Mouse (Mus musculus) liver, embryonic 16.5 days (tissue): ENCODE results near the gene Pcyt1a. TPM values are rescaled to one million over a fixed set of nuclear protein-coding genes. Genes with fewer than 3 reads are reported as not detected.

ENCODE experiments used
- ATAC-seq: fragments of 200-750 bp; cut with Nextera tagmentation; 2 replicates; pipeline ENCODE4 v1.8.0; 2017; ENCODE audit warnings: low read depth, mild to moderate bottlenecking, moderate number of reproducible peaks, moderate library complexity
- H3K27ac ChIP-seq: fragments of 300-500 bp; sonication (generic); 2 replicates; pipeline ENCODE4 v1.5.1; 2014; ENCODE audit warnings: mild to moderate bottlenecking, low read length
- H3K27me3 ChIP-seq: fragments of 300-500 bp; sonication (generic); 2 replicates; pipeline ENCODE4 v1.6.1; 2014; ENCODE audit warnings: low read depth, low read length, mixed read lengths; ENCODE audit not compliant: control insufficient read depth, insufficient read depth
- H3K36me3 ChIP-seq: fragments of 300-500 bp; sonication (generic); 2 replicates; pipeline ENCODE4 v1.6.1; 2014; ENCODE audit warnings: mild to moderate bottlenecking; ENCODE audit not compliant: control insufficient read depth, insufficient read depth
- H3K4me1 ChIP-seq: fragments of 300-500 bp; sonication (generic); 2 replicates; pipeline ENCODE4 v1.6.1; 2014; ENCODE audit warnings: low read depth, low read length, mixed read lengths; ENCODE audit not compliant: control insufficient read depth
- H3K4me2 ChIP-seq: fragments of 300-500 bp; sonication (generic); 2 replicates; pipeline ENCODE4 v1.6.1; 2014; ENCODE audit warnings: low read depth, low read length, mixed read lengths
- H3K4me3 ChIP-seq: fragments of 300-500 bp; sonication (generic); 2 replicates; pipeline ENCODE4 v1.5.1; 2014; ENCODE audit warnings: low read depth, mild to moderate bottlenecking, low read length
- H3K9ac ChIP-seq: fragments of 300-500 bp; sonication (generic); 2 replicates; pipeline ENCODE4 v1.6.1; 2014; ENCODE audit warnings: low read depth, low read length
- H3K9me3 ChIP-seq: fragments of 300-500 bp; sonication (generic); replicated peaks from 2 replicates; pipeline ENCODE4 v1.6.1; 2016; ENCODE audit warnings: low read length; ENCODE audit not compliant: control insufficient read depth
- WGBS: fragments of 180-500 bp; shearing (Covaris S2); extraction: QIAGEN DNeasy Blood & Tissue Kit; methylation state at CpG from one replicate; pipeline ENCODE4 v1.1.7; 2014; ENCODE audit not compliant: insufficient replicate concordance; 5-methylcytosine and 5-hydroxymethylcytosine counted together
- polyA plus RNA-seq: library from polyadenylated mRNA; unstranded; fragments of >200 nt; fragmentation: Nextera tagmentation; extraction: Ambion mirVana; gene quantifications from 2 replicates; pipeline ENCODE4 v1.2.1, GENCODE M21; 2015

Pcyt1a gene
- polyA plus RNA-seq, 1 experiment from 2014 or later = 42.1 TPM

GRCm38 (mm10) chr16:32508035-32508434, 77.3 kb downstream of the Pcyt1a start:
- Histone ChIP-seq H3K27me3 (no peaks in the 10 kb centered on the region; the same call in 1 of the 2 replicates), H3K4me2 (peak overlapping the region; percentile 83), H3K4me3 (peak overlapping the region; percentile 59), H3K27ac (peak overlapping the region; percentile 100), H3K9ac (peak overlapping the region; percentile 83), H3K9me3 (no peaks in the 10 kb centered on the region), H3K4me1 (peaks cover 59% of the 10 kb centered on the region), H3K36me3 (no peaks in the 10 kb centered on the region)
- no peak for ATAC-seq
- WGBS = 47% methylated on average over 5 of the region's 5 CpGs

- H3K4me2 ChIP-seq = peak overlapping the region; percentile 83
- H3K9me3 ChIP-seq = no peaks in the 10 kb centered on the region
- WGBS = 10% methylated on average over 3 of the region's 3 CpGs
- peak overlapping the region; percentile 100 for H3K27ac ChIP-seq
- peak overlapping the region; percentile 83 for H3K9ac ChIP-seq
- no peaks in the 10 kb centered on the region for H3K36me3 ChIP-seq
- ATAC-seq = no peak
- peak overlapping the region; percentile 59 for H3K4me3 ChIP-seq
- no peaks in the 10 kb centered on the region for H3K27me3 ChIP-seq
- H3K4me1 ChIP-seq = peaks cover 65% of the 10 kb centered on the region
Measured at GRCm38 (mm10) chr16:32508506-32509065, 77.9 kb downstream of the Pcyt1a start.

GRCm38 (mm10) chr16:32509066-32509942, 78.6 kb downstream of the Pcyt1a start:
- Histone ChIP-seq H3K4me2 (peak overlapping the region; percentile 83), H3K36me3 (no peaks in the 10 kb centered on the region), H3K27ac (peak overlapping the region; percentile 100), H3K4me1 (peaks cover 72% of the 10 kb centered on the region), H3K9me3 (no peaks in the 10 kb centered on the region), H3K4me3 (peak overlapping the region; percentile 59), H3K9ac (peak overlapping the region; percentile 83), H3K27me3 (no peaks in the 10 kb centered on the region)
- WGBS = 18% methylated on average over 9 of the region's 9 CpGs
- ATAC-seq = peak; percentile 92

GRCm38 (mm10) chr16:32510399-32511337, 79.9 kb downstream of the Pcyt1a start:
- no peaks in the 10 kb centered on the region for H3K27me3 ChIP-seq
- peak overlapping the region; percentile 72 for H3K4me2 ChIP-seq
- no peaks in the 10 kb centered on the region for H3K36me3 ChIP-seq
- WGBS = 34% methylated on average over 18 of the region's 18 CpGs
- H3K27ac ChIP-seq = peak overlapping the region; percentile 96
- H3K4me3 ChIP-seq = peak overlapping the region; percentile 39
- H3K9me3 ChIP-seq = no peaks in the 10 kb centered on the region
- peaks cover 83% of the 10 kb centered on the region for H3K4me1 ChIP-seq
- peak overlapping the region; percentile 70 for H3K9ac ChIP-seq
- no peak for ATAC-seq

GRCm38 (mm10) chr16:32511338-32511734, 80.6 kb downstream of the Pcyt1a start:
- WGBS = 66% methylated on average over 3 of the region's 3 CpGs

DNA sequence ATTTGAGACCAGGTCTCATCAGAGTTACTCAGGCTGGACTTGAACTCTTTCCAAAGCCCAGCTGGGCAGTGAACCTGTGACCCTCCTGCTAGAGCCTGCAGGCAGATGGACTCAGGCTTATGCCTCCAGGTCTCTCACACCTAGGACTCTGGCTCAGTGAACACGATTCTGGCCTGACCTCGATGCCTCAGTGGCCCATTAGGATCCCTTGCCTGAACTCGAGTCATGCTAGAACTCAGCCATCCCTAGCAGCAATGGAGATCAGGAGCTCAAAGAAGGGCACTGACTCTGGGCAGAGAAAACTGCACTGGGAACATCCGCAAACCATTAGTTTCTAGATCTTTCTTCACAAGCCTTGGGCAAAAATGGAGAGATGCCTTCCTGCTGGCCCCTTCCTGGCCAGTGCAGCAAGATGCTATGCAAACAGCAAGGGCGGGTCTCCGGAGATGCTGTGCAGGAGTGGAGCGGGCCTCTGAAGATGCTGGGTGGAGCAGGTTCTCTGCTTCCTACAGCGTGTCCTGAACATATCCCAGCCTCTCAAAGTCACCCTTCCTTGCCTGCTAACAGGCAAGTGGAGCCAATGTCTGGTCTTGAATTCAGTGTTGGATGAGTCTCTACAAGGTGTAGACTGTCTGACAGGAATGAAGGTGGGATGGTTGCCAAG, 81.2 kb downstream of the Pcyt1a start:
- no peaks in the 10 kb centered on the region for H3K27me3 ChIP-seq
- WGBS = 71% methylated on average over 8 of the region's 8 CpGs
- H3K9me3 ChIP-seq = no peaks in the 10 kb centered on the region
- H3K4me1 ChIP-seq = peaks cover 88% of the 10 kb centered on the region
- peak overlapping the region; percentile 72 for H3K4me2 ChIP-seq
- H3K4me3 ChIP-seq = peak overlapping the region; percentile 23
- H3K9ac ChIP-seq = peak overlapping the region; percentile 70
- ATAC-seq = no peak
- H3K36me3 ChIP-seq = no peaks in the 10 kb centered on the region
- H3K27ac ChIP-seq = peak overlapping the region; percentile 96

More at GRCm38 (mm10) chr16:32511338-32511734, 80.6 kb downstream of the Pcyt1a start:
- Histone ChIP-seq H3K27me3 (no peaks in the 10 kb centered on the region), H3K27ac (peak overlapping the region; percentile 96), H3K9me3 (no peaks in the 10 kb centered on the region), H3K4me3 (peak overlapping the region; percentile 31), H3K4me1 (peaks cover 89% of the 10 kb centered on the region), H3K9ac (peak overlapping the region; percentile 70), H3K36me3 (no peaks in the 10 kb centered on the region), H3K4me2 (peak overlapping the region; percentile 72)
- ATAC-seq = no peak

DNA sequence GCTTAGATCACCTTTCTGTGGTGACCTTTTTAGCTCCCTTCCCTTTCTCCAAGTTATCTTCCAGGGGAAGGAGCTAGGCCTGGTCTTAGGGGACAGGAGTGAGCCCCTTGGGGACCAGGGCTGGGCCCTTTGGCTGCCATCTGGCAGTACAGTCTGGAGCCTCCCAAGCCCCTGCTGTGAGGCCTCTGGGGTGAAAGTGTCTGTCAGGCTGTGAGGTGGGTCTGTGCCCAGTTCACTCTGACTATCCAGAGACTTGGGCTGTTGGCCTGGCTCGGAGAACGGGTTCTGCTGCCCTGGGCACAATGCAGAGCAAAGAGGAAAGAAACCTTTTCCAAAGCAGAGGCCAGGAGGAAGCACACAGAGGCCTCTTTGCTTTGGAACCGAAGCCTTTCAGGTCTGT, 82.2 kb downstream of the Pcyt1a start:
- Histone ChIP-seq H3K27ac (peak overlapping the region; percentile 96), H3K36me3 (no peaks in the 10 kb centered on the region), H3K27me3 (no peaks in the 10 kb centered on the region), H3K4me3 (no peak overlapping the region), H3K9ac (peak overlapping the region; percentile 70), H3K9me3 (no peaks in the 10 kb centered on the region), H3K4me2 (peak overlapping the region; percentile 72; the same call in 1 of the 2 replicates), H3K4me1 (peaks cover 85% of the 10 kb centered on the region)
- no peak for ATAC-seq
- WGBS = 90% methylated on average over 3 of the region's 3 CpGs

DNA sequence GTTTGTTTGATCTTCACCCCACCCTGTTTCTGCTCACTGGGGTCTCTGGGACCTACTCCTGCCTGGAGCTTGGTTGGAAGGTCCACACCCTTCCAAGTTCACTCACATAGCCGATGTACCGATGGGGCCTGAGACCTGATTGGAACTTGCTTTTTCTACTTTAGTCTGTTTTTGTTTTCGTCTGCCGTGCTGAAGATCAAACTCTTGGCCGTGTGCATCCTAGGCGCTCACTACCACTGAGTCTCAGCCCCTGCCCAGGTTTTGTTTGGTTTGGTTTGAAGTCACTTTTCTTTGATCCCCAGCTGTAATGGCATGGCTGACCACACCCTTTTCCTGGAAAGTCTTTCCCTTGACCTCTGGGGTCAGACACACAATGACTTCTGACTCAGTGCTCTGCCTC, 82.7 kb downstream of the Pcyt1a start:
- no peak overlapping the region for H3K4me3 ChIP-seq
- H3K27me3 ChIP-seq = no peaks in the 10 kb centered on the region
- WGBS = 90% methylated on average over 6 of the region's 6 CpGs
- no peaks in the 10 kb centered on the region for H3K36me3 ChIP-seq
- no peak overlapping the region for H3K9ac ChIP-seq
- H3K27ac ChIP-seq = peak overlapping the region; percentile 96
- H3K4me1 ChIP-seq = peaks cover 80% of the 10 kb centered on the region
- no peaks in the 10 kb centered on the region for H3K9me3 ChIP-seq
- H3K4me2 ChIP-seq = no peak overlapping the region
- ATAC-seq = no peak
